Mouse (Mus musculus): ENCODE results near the gene Mien1. TPM values are rescaled to one million over a fixed set of nuclear protein-coding genes. Genes with fewer than 3 reads are reported as not detected.
A peak's percentile ranks its signal among the peaks of the same experiment; 100 is the strongest.

Gene Mien1
- 10 to 100 TPM; 31.7 to 35.5 TPM for total RNA-seq (2021)
- long read RNA-seq, experiment 1, transcript Mien1-201 (4 exons, 747 nt), result major isoform, 29 of 39 reads
- long read RNA-seq, experiment 1, partial matches to known transcripts, result 8 of 39 reads
- long read RNA-seq, experiment 1, other reads (novel, unspliced or antisense), result 2 of 39 reads
- long read RNA-seq, experiment 2, transcript Mien1-201 (4 exons, 747 nt), result major isoform, 29 of 41 reads
- long read RNA-seq, experiment 2, partial matches to known transcripts, result 12 of 41 reads
- long read RNA-seq, experiment 2, other reads (novel, unspliced or antisense), result 0 of 41 reads

DNA sequence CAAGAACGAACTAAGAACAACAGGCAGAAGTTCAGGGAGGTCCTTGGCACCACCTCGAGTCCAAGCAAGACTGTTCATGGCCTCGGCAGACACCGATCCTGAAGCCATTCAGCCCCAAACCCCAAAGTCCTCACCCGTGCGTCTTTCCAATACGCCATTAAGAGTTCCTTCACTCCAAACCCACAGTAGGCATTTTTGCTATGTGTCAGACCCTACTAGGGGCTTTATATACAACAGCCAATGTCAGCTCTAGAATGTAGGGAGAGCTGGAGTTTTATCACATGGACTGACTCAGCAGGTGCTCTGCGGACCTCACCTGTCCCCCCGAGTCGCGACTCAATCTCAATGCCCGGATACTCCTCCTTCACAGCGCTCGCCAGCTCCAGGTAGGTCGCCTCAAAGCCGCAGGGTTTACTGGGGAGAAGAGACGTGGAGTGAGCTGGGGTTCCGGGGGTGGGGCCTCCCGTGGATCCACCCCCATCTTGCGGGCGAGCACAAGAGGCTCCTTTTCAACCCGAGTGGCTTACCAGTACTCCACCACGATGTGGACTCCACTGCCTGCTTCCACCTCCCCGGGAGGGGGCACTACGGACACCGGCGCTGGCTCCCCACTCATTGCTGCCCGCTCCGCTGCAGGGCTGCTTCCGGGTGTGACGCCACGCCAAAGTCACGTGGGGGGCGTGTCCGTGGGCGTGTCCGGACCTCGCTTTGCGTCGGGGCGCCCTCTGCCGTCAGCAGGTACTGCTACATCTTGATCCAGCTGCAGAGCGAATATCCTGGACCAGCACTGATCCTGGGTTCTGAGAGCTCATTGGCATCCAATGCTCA is at the start of gene Mien1:
Mien1 (minus strand) TSS at position 661 of the 828 bp plus-strand sequence.
- DNase-seq, result peak; percentile 88

DNA sequence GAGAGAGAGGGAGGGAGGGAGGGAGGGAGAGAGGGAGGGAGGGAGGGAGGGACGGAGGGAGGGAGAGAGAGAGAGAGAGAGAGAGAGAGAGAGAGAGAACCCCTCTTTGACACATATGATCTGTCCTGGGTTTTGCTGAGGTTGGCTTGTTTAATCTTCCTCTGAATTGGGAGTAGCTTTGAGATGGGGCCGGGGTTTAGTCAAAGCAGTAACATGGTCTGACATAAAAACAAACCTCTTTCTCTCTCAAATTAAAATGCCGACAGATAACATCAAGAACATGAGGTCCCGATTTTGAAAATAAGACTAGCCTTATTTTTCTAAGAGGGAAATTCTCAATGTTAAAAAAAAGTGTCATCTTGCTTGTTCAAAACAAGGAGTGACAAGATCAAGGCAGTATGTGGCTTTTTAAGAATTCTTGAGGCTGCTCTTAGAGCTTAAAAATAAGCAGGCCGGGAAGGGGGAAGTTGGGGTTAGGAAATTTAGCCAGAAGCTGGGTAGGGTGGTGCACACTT is 48.8 kb upstream of the Mien1 start:
- no peak for DNase-seq

DNA sequence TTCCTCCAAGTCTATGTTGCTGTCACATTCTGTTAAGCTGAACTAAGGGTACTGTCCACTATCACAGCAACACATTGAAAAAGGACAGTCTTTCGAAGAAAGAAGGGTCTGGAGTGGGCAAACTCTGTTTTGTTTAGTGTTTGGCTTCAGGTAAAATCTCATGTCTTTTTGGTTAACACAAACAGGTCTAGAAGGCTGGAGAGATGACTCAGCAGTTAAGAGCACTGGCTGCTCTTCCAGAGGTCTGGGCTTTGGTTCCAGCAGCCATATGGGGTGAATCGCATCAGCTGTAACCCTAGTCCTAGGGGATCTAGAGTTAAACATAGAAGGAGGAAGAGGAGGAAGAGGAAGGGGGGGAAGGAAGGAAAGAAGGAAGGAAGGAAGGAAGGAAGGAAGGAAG is 47.0 kb upstream of the Mien1 start:
- DNase-seq, result no peak

DNA sequence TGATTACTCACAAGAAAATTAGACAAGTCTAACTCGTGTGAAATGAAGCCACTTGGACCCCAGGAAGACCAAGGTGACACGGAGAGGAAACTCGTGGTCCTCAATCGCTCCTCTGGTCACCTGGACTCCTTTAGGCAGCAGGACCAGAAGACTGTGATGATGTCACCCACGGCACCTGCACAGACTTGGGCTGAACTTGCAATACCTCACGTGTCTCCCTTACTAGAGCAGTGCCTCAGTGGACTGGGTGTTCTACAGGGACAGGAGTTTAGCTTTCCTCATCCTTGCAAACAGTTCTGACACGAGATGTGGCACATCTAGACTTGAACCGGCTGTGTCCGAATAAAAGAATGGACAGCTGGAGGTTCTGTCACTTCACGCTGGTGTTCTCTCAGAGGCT is 43.3 kb upstream of the Mien1 start:
- DNase-seq, result no peak

DNA sequence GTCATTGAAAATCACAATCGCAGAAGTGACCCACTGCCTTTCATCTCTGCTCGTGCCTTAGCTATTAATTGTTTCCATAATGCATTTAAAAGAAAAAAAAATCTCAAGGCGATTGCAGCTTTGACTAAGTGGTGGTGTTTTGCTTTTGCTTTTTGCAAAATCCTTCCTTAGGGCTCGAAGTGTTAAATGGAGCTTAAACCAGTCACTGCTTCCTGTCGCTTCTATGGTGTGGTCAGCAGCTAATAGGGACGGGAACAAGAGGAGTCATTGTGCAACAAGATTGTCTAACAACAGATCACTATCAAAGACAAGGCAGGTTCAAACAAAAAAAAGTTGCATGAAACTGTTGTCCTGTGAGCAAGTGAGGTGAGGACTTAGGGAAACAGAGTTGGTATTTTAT is 42.4 kb upstream of the Mien1 start:
- DNase-seq, result no peak

DNA sequence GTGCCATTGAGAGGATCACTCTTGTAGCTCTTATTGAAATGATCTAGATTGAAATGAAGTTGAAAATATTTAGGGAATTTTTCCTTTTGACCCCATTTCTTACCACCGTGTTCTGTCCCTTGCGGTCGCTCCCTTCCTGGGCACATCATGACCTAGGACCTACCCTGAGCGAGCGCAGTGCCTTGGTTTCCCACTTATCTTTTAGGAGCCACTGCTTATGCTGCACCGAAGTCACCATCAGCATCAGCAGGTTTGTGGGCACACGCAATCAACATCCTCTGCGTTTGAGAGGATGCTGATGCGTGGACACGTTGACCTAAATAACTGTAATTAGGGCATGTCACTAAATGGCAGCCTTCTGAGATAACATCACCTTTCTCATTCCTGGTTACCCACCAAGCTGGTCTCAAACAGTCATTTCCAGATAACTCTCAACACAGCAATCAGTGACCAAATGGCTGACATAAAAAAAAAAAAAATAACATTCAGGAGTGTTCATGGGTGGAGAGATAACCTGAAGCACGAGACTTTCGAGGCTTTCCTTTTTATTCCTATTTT is 41.2 kb upstream of the Mien1 start:
- DNase-seq, result no peak

DNA sequence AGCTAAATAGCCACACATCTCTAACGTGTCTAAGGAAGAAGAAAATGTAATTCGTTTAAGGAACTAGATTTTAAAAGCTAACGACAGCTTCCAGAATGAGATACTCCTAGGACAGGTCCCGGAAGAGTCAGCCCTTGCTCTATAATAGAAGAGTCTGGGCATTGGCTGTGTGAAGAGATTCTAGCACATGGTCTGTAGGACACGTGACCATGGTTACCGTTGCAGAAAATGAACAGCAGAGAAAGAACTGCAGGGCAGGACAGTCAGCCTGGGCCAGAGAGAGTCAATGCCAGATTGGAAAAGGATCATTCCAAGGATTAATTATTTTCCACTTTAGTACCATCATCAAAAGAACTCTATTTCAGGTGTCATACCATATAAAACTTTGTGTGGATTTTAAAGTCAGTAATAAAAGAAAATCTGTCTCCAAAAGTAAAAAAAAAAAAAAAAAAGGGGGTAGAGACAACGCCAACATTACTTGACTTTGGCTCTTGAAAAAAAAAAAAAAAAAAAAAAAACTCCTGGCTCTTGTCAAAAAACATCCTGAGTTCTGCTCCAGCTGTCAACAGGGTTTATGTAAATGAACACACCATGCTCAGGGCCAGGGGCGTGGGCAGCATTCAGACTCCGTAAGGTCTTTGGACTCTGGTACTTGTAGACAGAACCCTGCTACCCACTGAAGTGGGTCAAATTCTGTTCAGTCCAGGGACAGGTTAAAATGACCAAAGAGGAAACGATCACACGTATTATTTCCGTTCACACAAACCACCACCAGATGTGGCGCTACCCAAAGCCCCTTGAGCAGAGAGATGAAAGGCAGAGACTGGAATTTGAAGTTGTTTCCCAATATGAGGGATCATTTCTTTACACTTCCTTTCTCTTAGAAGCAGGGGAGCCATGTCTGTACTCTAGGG is 40.5 kb upstream of the Mien1 start:
- DNase-seq, result no peak

DNA sequence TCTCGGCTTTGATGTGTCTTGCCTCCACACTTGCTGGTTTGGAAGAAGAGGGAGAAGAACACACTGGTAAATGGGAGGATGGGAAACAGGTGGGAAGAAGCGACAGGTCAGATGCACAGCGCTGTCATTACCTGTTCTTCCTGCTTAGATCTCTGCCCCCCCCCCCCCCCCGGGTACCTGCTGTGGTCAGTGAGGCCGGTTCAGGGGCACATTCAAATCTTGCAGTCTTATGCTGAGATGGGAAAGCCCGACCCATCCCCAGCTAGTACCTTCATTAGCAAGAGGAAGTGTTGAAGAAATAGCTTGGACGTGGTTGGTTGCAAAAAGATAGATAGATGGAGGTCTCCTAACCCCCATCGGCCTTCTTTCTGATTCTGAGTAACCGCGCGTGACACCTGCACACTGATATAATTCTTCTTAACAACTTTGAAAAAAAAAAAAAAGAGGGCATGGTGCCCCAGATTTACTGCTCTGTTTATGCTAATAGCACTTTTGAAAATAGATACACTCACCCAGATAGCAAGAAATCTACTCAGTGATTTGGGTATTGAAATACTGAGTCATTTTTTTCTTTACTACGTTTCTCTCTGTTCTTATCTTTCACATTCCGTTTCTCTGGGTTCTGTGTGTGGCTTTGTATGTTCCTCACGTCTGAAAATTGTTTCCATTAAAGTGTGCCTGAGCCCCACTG is 38.4 kb upstream of the Mien1 start:
- DNase-seq, result no peak

DNA sequence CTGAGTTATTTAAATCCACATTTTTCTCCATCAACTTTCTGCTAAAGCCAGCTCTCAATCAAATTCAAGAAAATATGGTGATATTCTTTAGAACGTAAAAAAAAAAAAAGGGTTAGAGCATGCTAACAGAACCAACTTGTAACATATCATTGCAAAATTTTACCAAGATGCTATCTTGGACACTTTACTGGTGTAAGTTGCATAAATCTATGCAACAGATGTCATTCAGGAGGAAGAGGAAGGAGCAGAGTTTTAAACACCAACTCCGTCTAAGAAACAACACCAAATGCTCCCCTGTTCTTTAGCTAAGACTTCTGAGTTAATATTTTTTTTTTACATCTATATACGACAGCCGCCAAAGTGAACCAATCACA is 37.6 kb upstream of the Mien1 start:
- no peak for DNase-seq

DNA sequence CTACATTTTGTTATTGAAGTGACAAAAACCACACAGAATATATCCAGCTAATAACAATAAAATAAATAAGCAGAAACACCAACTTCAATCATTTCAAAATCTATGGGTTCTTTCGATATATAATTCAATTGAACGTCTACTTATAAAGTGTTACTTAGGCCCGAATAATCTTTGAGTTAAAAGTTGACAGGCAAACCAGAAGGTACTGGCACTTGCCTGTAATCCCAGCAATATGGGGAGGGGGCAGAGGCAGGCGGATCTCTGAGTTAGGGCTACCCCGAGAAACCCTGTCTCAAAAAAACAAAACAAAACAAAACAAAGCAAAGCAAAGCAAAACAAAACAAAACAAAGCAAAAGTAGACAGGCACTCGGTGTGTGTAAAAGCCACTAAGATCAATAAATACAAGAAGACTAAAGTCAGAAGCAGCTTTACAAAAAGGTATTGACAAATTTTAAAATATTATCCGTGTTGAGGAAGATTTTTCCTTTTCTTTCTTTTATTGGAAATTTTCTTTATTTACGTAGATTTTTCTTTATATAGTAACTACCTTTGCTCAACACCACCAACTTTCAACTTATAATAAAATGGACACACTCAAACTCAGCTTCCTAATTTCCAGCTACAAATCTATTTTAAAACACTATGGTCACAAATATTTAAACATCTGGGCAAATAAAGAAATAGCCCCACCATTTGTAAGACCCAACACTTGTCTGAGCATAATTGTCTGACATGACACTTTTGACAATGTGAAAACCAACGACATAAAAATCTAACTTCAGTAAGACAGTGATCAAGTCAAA is 37.0 kb upstream of the Mien1 start:
- no peak for DNase-seq

DNA sequence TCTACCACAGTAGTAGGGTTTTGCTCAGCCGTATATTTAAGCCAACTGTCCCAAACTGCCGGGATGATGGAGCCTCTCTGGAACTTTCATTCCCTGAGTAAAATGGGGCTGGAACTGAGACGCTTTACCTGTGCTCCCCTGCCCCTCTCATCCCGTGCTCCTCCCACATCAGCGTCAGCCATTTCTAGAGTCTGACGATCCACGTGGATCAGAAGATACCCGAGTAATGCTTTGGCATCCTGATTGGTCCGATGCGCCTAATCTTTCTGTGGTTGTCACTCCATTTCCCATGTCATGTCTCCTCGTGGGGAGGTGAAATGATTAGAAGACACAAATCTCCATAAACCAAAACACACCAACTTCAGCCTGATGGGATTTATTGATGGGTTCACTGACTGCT is 36.2 kb upstream of the Mien1 start:
- no peak for DNase-seq

DNA sequence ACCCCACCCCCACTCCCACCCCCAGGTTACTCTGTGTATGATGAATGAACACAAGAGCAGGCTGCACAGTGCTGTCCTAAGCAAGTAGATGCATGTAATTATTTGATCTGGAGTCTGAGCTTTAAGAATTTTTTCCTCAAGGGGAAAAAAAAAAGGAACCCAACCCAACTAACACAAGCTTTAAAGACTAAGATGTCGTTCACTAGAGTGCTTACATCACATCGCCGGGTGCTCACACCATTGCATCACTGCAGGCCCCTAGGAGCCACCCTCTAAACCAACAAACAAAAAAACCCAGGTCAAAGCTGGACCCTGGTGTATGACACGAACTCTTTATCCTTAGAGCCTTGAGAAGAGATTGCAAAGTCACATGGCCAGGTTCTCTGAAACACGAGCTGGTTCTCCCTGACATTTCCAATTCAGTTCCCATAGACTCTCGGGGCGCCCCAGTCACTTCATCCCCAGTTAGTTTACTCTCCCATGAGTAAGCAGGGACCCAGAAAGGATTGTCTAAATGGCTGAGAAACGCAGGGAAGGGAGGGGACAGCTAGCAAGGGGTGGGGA is 35.2 kb upstream of the Mien1 start:
- DNase-seq, result no peak

DNA sequence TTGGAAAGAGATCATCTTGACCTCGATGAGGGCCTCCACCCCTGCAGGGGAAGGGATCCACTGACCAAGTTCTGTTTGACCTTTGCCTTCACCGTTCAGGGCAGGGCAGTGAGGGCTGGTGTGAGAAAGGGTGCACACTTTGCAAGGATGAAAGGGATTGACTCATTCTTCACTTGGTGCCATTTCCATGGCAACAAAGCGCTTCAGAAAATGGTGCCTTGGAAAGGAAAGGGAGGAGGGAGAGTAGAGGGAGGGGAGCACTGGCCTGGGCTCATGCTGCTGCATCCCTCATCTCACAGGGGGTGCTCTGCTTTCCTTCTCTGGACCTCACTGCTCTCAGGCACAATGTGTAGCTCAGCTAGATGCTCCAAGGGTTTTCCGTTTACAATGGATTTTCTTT is 33.9 kb upstream of the Mien1 start:
- no peak for DNase-seq

DNA sequence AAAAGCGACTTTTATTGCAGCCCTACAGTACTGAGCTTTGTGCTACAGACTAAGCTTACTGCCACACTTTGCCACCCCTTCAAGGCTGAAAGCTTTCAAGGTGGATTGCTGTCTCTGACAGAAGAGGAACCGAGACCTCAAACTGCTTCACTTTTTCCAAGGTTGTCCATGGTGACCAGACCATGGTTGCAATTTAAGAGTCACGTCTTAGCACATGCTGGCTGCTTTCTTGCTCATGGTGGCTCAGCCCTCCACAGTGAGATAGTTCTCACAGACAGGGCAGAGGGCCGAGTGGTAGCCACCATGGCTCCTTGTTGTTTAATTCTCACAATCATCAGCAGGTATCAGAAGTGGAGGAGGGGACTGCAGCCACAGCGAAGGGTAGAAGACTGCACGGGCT is 32.0 kb upstream of the Mien1 start:
- no peak for DNase-seq

DNA sequence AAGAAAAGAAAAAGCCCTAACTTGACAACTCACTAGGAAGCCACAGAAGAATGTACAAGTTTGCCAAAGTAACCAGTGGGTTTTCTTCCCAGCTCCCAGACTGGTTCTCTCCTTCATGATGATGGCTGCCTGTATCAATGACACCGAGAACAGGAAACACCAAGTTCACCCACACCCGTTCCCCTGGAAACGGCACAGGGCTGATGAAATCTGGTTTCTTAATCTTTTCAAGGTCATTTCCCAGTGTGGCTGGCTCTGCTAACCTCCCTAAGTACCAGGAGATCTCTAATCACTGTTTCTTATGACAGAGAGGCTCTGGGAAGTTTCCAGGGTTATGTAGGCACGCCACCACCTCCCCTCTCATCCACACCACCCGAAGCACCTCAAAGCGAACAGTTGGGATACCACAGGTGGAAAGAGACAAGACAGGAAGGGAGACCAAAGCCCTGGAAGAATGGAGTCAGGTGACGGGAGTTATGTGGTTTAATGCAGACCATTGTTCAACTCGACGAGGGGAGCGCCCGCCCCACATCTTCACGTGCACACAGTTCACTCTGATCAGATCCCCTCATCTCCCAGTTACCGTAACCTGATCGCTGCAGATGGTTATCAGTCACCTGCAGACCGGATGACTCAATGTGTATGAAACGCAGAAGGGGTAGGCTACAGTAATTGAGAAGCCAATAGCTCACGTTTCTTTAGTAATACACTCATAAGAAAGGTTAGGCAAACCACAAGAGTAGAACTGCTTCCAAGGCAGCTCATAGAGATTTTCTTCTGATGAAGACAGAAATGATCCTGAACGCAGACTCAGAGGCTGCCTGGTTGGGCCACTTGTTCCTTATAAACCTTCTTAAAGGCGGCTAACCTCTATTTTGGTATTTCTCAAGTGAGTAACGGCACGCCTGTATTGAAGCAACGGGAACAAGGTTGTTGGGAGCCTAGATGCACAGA is 31.2 kb upstream of the Mien1 start:
- no peak for DNase-seq

DNA sequence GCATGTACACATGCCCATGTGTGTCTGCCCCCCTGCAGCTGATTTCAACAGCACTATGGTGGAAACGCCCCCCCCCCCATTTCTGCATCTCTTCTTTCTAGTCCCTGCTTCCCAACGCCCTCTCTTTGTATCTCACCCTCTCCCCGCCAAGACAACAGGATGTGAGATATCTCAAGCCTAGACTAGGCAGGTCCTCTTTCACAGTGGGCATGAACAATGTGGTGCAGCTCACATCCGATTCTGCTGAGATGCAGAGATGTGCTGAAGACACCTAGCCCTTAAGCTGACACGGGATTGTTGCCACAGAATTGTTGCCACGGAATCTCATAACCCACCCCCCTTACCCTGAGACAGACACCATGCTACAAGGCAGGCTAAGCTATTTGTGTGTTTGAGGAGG is 25.7 kb upstream of the Mien1 start:
- DNase-seq, result no peak

DNA sequence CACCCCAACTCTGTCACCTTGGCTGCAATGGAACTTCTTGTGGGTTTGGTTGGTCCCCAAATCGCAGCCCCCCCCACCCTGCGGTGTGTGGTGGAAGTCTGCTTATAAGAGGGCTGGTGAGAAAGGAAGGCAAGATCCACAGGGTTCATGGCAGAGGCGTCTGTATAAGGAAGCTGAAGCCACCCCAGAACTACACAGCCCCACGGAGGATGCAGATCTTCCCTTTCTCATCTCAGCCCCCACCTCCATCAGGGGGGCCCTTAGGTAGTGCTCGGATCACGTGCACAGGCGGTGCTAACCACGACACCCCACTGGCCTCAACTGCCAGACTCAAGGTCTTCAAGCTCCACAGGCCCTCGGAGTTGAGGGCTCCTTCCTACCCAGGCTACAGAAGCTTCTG is 25.1 kb upstream of the Mien1 start:
- DNase-seq, result no peak

DNA sequence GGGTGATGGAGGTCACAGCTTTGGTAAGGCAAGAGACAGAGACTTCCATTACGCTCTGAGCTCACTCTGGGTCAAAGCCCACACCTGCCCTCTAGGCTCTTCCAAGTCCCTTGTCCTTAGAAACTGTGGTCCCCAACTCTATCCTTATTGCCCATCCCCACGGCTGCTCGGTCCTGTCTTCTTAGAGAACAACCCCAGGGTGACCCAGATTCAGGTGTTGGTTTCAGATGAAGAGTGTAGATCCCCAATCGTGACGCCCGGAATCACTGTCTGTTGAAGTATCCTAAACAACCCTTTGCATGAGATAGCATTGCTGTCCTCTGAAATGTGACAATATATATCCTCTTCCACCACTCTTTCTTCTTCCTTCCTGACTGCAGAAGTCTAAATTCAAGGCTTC is 23.5 kb upstream of the Mien1 start:
- no peak for DNase-seq

DNA sequence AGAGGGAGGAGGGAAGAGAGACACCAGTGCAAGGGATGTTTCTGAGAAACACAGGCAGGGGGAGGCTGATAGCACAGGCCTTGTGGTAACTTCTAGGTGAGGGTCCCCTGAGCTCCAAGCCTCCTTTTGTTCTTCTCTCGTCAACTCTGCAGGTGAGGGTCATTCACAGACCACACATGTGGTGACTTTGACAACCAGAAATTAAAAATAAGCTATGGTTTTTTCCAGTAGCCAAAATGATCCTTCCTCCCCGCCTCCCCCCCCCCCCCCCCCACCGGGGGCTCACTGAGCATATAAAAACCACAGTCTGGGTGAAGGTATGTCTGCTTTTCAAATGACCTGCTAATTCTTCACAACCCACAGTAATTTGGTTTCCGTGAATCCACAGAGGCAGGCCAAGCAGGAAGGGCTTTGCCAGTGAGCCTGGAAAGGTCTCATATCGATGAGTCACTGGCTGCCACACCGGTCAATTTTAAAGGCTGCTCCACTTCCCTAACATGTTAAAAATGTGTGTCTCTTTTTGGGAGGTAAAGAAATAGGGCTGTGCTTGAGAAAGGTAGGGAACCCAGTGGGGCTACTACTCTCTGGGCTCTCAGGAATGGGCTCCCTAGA is 22.4 kb upstream of the Mien1 start:
- no peak for DNase-seq
